Mouse (Mus musculus): ENCODE measurements around the gene Tbx6. TPM values are rescaled to one million over a fixed set of nuclear protein-coding genes. Genes with fewer than 3 reads are reported as not detected.
A peak's percentile ranks its signal among the peaks of the same experiment; 100 is the strongest.

Tbx6 gene
- polyA plus RNA-seq, 1 experiment from 2014 or later: 0.49 TPM

DNA sequence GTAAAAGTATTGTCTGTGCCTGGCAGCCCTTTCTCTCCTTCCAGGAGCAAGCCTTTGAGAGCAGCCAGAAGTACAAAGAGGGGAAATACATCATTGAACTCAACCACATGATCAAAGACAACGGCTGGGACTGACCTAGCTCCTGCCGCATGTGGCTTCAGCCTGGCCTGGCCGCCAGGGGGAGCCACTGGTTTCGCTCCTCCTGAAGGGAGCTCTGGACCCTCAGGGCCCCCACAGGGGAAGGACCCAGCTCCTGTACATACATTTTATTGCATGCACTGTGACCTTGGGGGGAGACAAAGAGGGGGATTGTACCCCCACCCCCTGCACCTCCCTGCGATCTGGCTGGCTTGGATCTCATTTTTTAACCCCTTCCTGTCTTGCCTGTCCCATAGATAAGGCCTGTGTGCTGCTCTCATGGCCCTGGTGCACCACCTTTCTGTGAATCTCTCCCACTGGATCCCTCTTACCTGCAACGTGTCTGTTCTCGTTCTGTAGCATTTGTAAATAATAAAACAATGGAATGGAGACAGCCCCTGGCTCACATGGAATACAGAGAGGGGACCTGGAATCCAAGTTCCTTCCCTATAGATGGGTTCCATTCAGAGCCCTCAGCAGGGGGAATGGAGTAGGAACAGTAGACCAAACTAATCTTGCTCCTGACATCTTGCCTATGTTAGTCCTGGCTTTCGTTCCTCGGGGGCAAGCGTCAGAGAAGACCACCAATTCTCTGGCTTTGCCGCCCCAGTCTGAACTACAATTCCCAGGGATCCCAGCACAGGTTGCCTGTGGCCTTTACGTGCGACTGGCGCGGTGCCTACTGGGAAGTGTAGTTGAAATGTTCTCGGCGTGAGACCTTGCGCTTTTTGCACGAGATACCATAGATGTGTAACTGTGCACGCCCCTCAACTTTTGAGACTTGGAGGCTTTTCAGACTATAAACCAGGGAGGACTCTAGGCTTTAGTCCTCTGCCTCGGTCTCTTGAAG is 1.0 kb upstream of the Tbx6 start:
- POLR2A ChIA-PET: interaction anchor here (0.5 to 1.6 kb wide), 3 partner anchors 19 to 552 kb away, joined by 3 to 5 read pairs (median 5); no protein-coding TSS in a partner anchor
- no peak for TF ChIP-seq CTCF (IDR thresholded peaks at IDR 0.05)
- H3K27me3 ChIP-seq: no peaks in the 10 kb centered on the region
- CTCF ChIA-PET: interaction anchor here (0.8 to 1.9 kb wide), 6 partner anchors 11 to 87 kb away, joined by 3 to 11 read pairs (median 4); no protein-coding TSS in a partner anchor
- DNase-seq (ENCODE audit: low read depth, low spot score): no peak
- peak; percentile 27 for ATAC-seq
- in situ Hi-C loops (cut with MboI; ENCODE audit: low pct_unique_long_range_greater_than_20kb): no loop called here

DNA sequence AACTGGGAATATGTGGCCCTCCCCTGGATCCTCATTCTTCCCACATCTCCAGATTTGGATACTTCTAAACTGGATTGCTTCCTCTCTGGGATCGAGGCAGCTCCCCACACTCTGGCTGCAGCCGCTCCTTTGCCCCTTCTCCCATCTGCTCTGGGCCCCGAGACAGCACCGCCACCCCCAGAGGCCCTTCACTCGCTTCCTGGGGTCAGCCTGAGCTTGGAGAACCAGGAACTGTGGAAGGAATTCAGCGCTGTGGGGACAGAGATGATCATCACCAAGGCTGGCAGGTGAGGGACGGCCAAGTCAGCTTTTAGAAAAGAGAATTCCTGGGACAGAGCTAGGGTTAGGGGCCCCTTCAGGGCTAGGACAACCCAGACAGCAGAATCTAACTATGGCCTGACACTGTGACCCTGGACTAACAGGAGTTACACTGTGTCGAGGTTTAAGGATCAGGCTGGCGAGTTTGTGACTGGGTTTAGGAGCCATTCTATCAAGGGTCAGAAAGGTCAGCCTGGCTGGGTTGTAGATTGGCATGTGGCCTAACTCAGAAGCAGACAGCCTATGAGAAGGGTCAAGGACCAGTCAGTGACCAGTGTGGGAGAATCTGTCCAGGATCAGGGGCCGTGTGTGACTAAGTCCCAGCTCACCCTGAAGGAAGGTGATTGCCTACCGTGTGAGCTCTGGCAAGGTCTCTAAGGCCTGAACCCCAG is 533 bp downstream of the Tbx6 start:
- H3K27me3 ChIP-seq: no peaks in the 10 kb centered on the region
- no peak for TF ChIP-seq CTCF (IDR thresholded peaks at IDR 0.05)
- no peak for DNase-seq (ENCODE audit: low read depth, low spot score)
- no peak for ATAC-seq
- ChIA-PET CTCF (interaction anchor here (1.3 kb wide), 1 partner anchor 12 kb away, joined by 3 read pairs; no protein-coding TSS in a partner anchor), POLR2A (interaction anchor here (1.6 kb wide), 1 partner anchor 18 kb away, joined by 5 read pairs; no protein-coding TSS in a partner anchor)
- in situ Hi-C loops (cut with MboI; ENCODE audit: low pct_unique_long_range_greater_than_20kb): no loop called here

DNA sequence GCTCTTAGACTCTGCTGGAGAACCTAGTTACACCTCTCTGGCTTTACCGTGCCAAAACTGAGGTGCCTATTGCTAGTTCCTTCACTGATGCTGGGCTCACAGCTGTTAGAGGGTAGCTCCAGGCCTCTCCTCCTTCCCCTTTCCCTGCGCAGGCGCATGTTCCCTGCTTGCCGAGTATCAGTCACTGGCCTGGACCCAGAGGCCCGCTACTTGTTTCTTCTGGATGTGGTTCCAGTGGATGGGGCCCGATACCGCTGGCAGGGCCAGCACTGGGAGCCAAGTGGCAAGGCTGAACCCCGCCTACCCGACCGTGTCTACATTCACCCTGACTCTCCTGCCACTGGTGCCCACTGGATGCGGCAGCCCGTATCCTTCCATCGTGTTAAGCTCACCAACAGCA is 1.4 kb downstream of the Tbx6 start:
- ATAC-seq: no peak
- ChIA-PET CTCF (interaction anchor here (1.3 kb wide), 1 partner anchor 11 kb away, joined by 3 read pairs; no protein-coding TSS in a partner anchor), POLR2A (interaction anchor here (0.8 kb wide), 1 partner anchor 16 kb away, joined by 6 read pairs; no protein-coding TSS in a partner anchor)
- DNase-seq (ENCODE audit: low read depth, low spot score): no peak
- in situ Hi-C loops (cut with MboI; ENCODE audit: low pct_unique_long_range_greater_than_20kb): no loop called here
- TF ChIP-seq CTCF (IDR thresholded peaks at IDR 0.05): no peak
- H3K27me3 ChIP-seq: no peaks in the 10 kb centered on the region

DNA sequence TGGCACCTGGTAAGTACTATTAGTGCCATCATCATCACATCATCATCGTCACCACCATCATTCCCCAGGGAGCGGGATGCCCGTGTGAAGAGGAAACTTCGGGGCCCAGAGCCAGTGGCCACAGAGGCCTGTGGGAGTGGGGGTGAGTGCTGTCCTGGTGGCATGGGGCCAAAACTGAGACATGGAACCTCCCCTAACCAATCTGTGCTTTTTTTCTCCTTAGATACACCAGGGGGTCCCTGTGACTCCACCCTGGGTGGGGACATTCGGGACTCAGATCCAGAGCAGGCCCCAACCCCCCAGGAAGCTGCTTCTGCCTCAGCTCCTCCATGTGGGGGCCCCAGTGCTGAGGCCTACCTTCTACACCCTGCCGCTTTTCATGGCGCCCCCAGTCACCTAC is 3.2 kb downstream of the Tbx6 start:
- CTCF ChIA-PET: no interaction called here
- ATAC-seq (no peak), DNase-seq (ENCODE audit: low read depth, low spot score) (no peak)
- TF ChIP-seq CTCF (IDR thresholded peaks at IDR 0.05): no peak
- POLR2A ChIA-PET: no interaction called here
- no peaks in the 10 kb centered on the region for H3K27me3 ChIP-seq
- in situ Hi-C loops (cut with MboI; ENCODE audit: low pct_unique_long_range_greater_than_20kb): no loop called here

DNA sequence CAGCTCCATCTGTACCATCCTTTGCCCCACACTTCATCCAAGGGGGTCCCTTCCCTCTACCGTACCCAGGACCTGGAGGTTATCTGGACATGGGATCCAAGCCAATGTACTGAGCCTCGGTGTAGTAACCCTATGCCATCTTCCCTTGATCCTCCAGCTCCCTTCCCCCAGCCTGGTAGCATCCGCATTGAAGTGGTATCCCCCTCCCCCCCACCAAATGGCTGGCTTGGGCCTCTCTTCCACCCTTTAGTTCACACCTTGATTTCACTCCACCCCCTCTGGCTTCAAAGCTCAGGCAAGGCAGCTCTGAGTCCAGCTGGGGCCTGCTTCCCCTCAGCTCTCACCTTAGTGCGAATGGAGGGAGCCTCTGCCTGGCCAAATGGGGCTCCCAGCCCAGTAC is 3.8 kb downstream of the Tbx6 start:
- ChIA-PET CTCF (no interaction called here), POLR2A (interaction anchor here (1.2 kb wide), 1 partner anchor 25 kb away, joined by 3 read pairs; no protein-coding TSS in a partner anchor)
- ATAC-seq (no peak), DNase-seq (ENCODE audit: low read depth, low spot score) (no peak)
- no peaks in the 10 kb centered on the region for H3K27me3 ChIP-seq
- no peak for TF ChIP-seq CTCF (IDR thresholded peaks at IDR 0.05)
- in situ Hi-C loops (cut with MboI; ENCODE audit: low pct_unique_long_range_greater_than_20kb): no loop called here

DNA sequence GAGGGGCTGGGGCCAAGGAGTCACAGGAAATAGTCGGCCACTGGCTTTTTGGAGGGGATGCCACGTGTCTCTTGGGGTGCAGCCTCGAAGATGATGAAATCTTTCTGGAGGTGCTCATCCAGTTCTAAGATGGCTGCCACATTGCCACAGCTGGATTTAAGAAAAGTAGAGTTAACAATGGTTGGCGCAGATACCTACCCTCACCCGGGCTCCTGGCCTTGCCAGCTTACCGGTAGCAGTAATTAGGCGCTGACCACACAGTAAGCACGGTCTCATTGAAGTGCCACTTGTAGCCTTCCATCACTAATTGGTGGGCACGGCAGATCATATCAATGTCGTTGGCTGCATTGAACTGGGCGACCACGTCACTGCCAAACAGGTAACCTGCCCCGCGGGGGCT is 4.9 kb downstream of the Tbx6 start:
- no peak for ATAC-seq
- no peak for TF ChIP-seq CTCF (IDR thresholded peaks at IDR 0.05)
- no peak for DNase-seq (ENCODE audit: low read depth, low spot score)
- ChIA-PET POLR2A (no interaction called here), CTCF (no interaction called here)
- no peaks in the 10 kb centered on the region for H3K27me3 ChIP-seq
- in situ Hi-C loops (cut with MboI; ENCODE audit: low pct_unique_long_range_greater_than_20kb): no loop called here

DNA sequence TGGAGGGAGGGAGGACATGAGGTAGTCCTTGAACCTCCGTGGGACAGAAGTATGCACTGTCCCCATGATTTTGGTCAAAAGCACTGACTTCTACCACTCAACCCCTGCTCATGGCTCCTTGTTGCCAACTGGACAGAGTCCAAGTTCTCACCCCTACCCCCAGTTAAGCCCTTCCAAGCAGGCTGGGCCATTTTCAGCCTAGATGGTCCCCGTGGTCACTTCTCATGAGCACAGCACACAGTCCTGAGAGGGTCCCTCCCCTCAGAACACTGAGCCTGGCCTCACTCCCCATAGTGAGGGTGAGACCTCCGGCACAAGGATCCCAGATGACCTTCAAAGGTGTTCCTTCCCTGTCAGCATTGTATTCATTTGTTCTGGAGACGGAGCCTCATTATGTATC is 7.9 kb downstream of the Tbx6 start:
- in situ Hi-C loops (cut with MboI; ENCODE audit: low pct_unique_long_range_greater_than_20kb): no loop called here
- POLR2A ChIA-PET: no interaction called here
- H3K27me3 ChIP-seq: no peaks in the 10 kb centered on the region
- no peak for TF ChIP-seq CTCF (IDR thresholded peaks at IDR 0.05)
- CTCF ChIA-PET: no interaction called here
- ATAC-seq (no peak), DNase-seq (ENCODE audit: low read depth, low spot score) (no peak)

DNA sequence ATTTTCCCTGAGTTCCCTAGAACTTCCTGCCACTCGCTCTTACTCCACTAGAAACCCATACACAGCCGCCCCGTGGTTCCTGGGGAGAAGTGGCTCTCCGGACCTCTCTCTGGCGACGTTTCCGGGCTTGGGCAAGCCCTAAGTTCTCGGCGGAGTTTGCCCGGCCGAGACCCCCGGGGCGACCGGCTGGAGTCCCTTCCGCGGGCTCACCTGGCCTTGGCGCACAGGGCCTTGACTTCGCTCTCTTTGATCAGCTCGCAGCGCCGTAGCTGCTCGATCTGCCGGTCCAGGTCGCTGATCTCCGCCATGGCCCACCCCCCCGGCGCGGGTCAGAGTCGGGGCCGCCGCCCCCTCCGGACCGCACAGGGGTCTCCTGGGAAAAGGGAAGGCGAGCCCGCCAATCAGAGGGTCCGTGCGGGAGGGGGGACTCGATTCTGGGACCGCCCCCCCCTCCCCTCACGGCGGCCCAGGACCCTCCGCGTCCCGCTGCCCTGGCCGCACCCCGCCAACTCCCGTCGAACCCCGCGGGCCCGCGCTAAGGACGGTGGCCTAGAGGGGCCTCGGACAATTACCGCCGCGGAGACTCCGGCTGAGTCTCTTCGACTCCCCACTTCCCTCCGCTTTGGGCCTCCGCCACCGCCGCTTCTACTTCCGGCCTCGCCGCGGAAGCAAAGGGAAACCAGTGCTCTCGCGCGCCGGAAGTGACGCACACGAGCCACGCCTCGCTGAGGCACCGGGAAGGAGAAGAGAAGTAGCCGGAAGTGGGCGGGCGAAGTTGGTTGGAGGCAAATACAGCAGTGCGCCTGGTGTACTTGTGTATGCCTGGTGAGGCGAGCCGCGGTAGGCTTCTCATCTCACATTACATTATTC is 10.8 kb downstream of the Tbx6 start, which contains the start of gene Ppp4c:
TSS of gene Ppp4c (minus strand) at position 646 of the 870 bp plus-strand sequence.
- DNase-seq (ENCODE audit: low read depth, low spot score) (peak; percentile 62), ATAC-seq (peak; percentile 69)
- no peak for TF ChIP-seq CTCF (IDR thresholded peaks at IDR 0.05)
- H3K27me3 ChIP-seq: no peaks in the 10 kb centered on the region
- ChIA-PET POLR2A (interaction anchor here (0.6 to 1.3 kb wide), 3 partner anchors 15 to 85 kb away, joined by 3 to 8 read pairs (median 3); partner anchors contain the start of gene Ypel3), CTCF (interaction anchor here (1.9 kb wide), 1 partner anchor 13 kb away, joined by 11 read pairs; no protein-coding TSS in a partner anchor)
- in situ Hi-C loops (cut with MboI; ENCODE audit: low pct_unique_long_range_greater_than_20kb): no loop called here

DNA sequence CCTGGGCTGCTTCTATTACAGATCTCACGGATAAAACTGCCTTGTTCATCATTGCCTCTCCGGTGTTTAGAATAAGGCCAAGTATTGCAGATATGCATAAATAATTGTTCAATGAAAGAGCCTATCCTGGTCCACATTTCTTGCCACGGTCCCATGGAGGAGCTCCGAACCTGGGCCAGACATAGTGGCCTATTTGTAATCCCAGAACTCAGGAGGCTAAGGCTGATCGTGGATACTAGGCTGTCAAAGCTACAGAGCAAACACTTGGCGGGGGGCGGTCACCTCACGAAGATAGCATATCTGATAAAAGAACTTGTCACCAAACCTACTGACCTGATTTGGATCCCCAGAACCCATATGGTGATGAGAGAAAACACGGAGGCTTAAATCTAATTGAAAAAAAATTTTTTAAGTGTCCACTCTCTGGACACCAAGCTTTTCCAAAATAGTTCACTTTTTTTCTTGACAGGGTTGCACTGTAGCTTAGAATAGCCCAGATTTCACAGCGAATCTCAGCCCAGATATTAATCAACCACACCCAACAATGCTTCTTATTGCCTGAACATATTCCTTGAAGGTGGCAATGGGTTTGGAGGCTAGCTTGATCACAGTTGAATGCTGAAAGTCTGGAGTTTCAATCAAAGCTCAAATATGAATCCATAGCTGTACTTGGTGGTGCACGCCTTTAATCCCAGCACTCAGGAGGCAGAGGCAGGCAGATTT is 11.6 kb downstream of the Tbx6 start:
- ChIA-PET POLR2A (interaction anchor here (0.6 to 1.2 kb wide), 4 partner anchors 12 to 197 kb away, joined by 3 read pairs; no protein-coding TSS in a partner anchor), CTCF (interaction anchor here (1.4 kb wide), 1 partner anchor 11 kb away, joined by 3 read pairs; no protein-coding TSS in a partner anchor)
- ATAC-seq (no peak), DNase-seq (ENCODE audit: low read depth, low spot score) (no peak)
- in situ Hi-C loops (cut with MboI; ENCODE audit: low pct_unique_long_range_greater_than_20kb): no loop called here
- no peaks in the 10 kb centered on the region for H3K27me3 ChIP-seq
- no peak for TF ChIP-seq CTCF (IDR thresholded peaks at IDR 0.05)

All from Patski (cell line).